8 mouse cellular contexts compared by ENCODE assay signal in the genomic region with DNA sequence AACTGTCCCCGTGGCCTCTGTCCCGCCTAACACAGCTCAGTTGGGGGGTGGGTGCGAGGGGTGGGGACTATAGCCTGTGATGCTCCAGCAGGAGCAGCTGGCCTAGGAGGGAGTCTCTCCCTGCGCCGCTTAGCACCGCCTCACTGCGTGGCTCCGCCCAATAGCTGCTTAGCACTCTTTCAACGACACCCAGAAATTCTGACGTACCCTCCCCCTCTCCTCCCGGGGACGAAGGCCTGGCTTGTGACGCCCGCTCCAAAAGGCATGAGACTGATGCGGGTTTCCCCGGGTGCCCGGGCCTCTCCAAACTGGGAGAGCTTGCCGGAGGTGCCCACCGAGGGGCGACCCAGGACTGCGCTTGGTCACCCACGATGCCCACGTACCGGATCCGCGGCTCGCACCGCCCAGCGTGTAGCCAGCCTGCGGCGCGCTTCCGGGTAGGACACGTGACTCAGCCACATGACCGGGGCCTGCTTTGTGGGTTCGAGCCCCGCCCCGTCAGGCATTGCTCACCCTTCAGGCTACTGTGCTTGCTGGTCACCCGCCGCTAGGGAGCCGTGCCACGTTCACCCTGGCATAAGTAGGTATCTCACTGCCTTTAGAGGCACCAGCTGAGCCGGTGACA. TPM values are rescaled to one million over a fixed set of nuclear protein-coding genes. Genes with fewer than 3 reads are reported as not detected.
A peak's percentile ranks its signal among the peaks of the same experiment; 100 is the strongest.
DNase-seq lines count a peak whose midpoint lies in the region; ATAC-seq and TF ChIP-seq lines count a peak whose summit lies in the region.

A gene (minus strand): TSS at position 448 of the 625 bp plus-strand sequence.

- H3K79me2 ChIP-seq in liver, adult 2 months (ENCODE audit: control insufficient read depth, insufficient read depth, low read length): no peaks in the 10 kb centered on the region
- H3K79me2 ChIP-seq in myocyte (ENCODE audit: control insufficient read depth, insufficient read depth): no peaks in the 10 kb centered on the region

- no peaks in the 10 kb centered on the region for H3K4me1 ChIP-seq in heart, embryonic 11.5 days (ENCODE audit: control insufficient read depth, insufficient read depth, low read length)
- peaks cover 10% of the 10 kb centered on the region for H3K4me1 ChIP-seq in kidney, embryonic 16.5 days (ENCODE audit: insufficient read depth, low read length)
- H3K4me1 ChIP-seq in liver, adult 2 months (ENCODE audit: control insufficient read depth, insufficient read depth, low read length): peaks cover 2% of the 10 kb centered on the region; the same call in 1 of the 2 replicates

- DNase-seq in B cell, adult 2 months: peak; percentile 94
- peak; percentile 97 for DNase-seq in brain, adult 2 months (ENCODE audit: low read depth, low spot score)
- peak; percentile 73 for DNase-seq in liver, adult 2 months (ENCODE audit: extremely low read depth, low read depth, low spot score)
- DNase-seq in splenic B cell, adult 2 months (ENCODE audit: low read depth, low spot score): peak; percentile 90

- H3K4me2 ChIP-seq in heart, embryonic 11.5 days: peak within 1 kb of the TSS; percentile 81
- H3K4me2 ChIP-seq in kidney, embryonic 16.5 days (replicated peaks; ENCODE audit: low read depth, low read length): peak within 1 kb of the TSS; percentile 79
- H3K4me2 ChIP-seq in myocyte (ENCODE audit: low read depth): peak within 1 kb of the TSS; percentile 90

- peak within 1 kb of the TSS; percentile 64 for H3K4me3 ChIP-seq in heart, embryonic 11.5 days (ENCODE audit: low read depth, low read length)
- peak within 1 kb of the TSS; percentile 60 for H3K4me3 ChIP-seq in kidney, embryonic 16.5 days (ENCODE audit: low read length)
- H3K4me3 ChIP-seq in liver, adult 2 months (ENCODE audit: insufficient read depth, low read depth, low read length): peak within 1 kb of the TSS; percentile 67
- peak within 1 kb of the TSS; percentile 31 for H3K4me3 ChIP-seq in myocyte

- 0 out of 2 replicates have a peak, but pooled peaks have one; percentile 27 for TF ChIP-seq POLR2A in liver, adult 2 months (IDR thresholded peaks at IDR 0.05; ENCODE audit: extremely low read depth, insufficient read depth, low read length)
- peak; percentile 83 for TF ChIP-seq POLR2A in myocyte (IDR thresholded peaks at IDR 0.05; ENCODE audit: insufficient read length, low read depth)

- peak within 1 kb of the TSS; percentile 78 for H3K9ac ChIP-seq in heart, embryonic 11.5 days (ENCODE audit: low read depth, low read length)
- H3K9ac ChIP-seq in kidney, embryonic 16.5 days (replicated peaks; ENCODE audit: low read length): peak within 1 kb of the TSS; percentile 69
- H3K9ac ChIP-seq in liver, adult 2 months (ENCODE audit: low read depth, low read length): peak within 1 kb of the TSS; percentile 75

- peak; percentile 90 for ATAC-seq in erythroblast, adult 5-6 weeks (replicated peaks; ENCODE audit: low FRiP score, poor library complexity, severe bottlenecking)
- peak; percentile 92 for ATAC-seq in heart, embryonic 11.5 days (replicated peaks; ENCODE audit: insufficient number of reproducible peaks, low FRiP score, low TSS enrichment)
- ATAC-seq in kidney, embryonic 16.5 days (ENCODE audit: low FRiP score, low TSS enrichment): peak; percentile 98

- H3ac ChIP-seq in myocyte (ENCODE audit: control insufficient read depth, insufficient read length): peak within 1 kb of the TSS; percentile 8

- H3K27ac ChIP-seq in heart, embryonic 11.5 days (ENCODE audit: low read depth, low read length): peak within 1 kb of the TSS; percentile 63
- H3K27ac ChIP-seq in kidney, embryonic 16.5 days (ENCODE audit: low read length): peak within 1 kb of the TSS; percentile 72
- peak within 1 kb of the TSS; percentile 51; the same call in 1 of the 2 replicates for H3K27ac ChIP-seq in liver, adult 2 months (replicated peaks; ENCODE audit: insufficient read depth, low read depth, low read length)

- H3K36me3 ChIP-seq in heart, embryonic 11.5 days (ENCODE audit: control insufficient read depth, insufficient read depth, low read length): no peaks in the 10 kb centered on the region
- H3K36me3 ChIP-seq in kidney, embryonic 16.5 days (ENCODE audit: insufficient read depth, low read length): no peaks in the 10 kb centered on the region
- no peaks in the 10 kb centered on the region for H3K36me3 ChIP-seq in liver, adult 2 months (ENCODE audit: control insufficient read depth, insufficient read depth, low read length)
- H3K36me3 ChIP-seq in myocyte (ENCODE audit: control insufficient read depth, insufficient read depth): no peaks in the 10 kb centered on the region
- H3K36me3 ChIP-seq in splenic B cell, adult 2 months (ENCODE audit: control insufficient read depth, insufficient read depth, low read length, poor library complexity, severe bottlenecking): no peaks in the 10 kb centered on the region

- no peaks in the 10 kb centered on the region for H3K9me3 ChIP-seq in heart, embryonic 11.5 days (replicated peaks; ENCODE audit: control insufficient read depth, low read length)
- H3K9me3 ChIP-seq in kidney, embryonic 16.5 days (ENCODE audit: low read length): no peaks in the 10 kb centered on the region

- peaks cover 2% of the 10 kb centered on the region; the same call in 1 of the 2 replicates for H3K27me3 ChIP-seq in heart, embryonic 11.5 days (ENCODE audit: control insufficient read depth, insufficient read depth, low read length)
- no peaks in the 10 kb centered on the region for H3K27me3 ChIP-seq in kidney, embryonic 16.5 days (ENCODE audit: insufficient read depth, low read length)
- H3K27me3 ChIP-seq in liver, adult 2 months (ENCODE audit: control insufficient read depth, insufficient read depth, low read length): no peaks in the 10 kb centered on the region
- no peaks in the 10 kb centered on the region for H3K27me3 ChIP-seq in myocyte (ENCODE audit: control insufficient read depth, insufficient read depth, insufficient read length)
- no peaks in the 10 kb centered on the region for H3K27me3 ChIP-seq in splenic B cell, adult 2 months (ENCODE audit: control insufficient read depth, insufficient read depth, low read length, poor library complexity, severe bottlenecking)

- under 1% methylated on average over 43 of the region's 43 CpGs for WGBS in heart, embryonic 11.5 days (ENCODE audit: insufficient replicate concordance)
- WGBS in kidney, embryonic 16.5 days: under 1% methylated on average over 43 of the region's 43 CpGs
- 1% methylated on average over 43 of the region's 43 CpGs for WGBS in liver, adult 2 months

- peak; percentile 18; the same call in 1 of the 2 replicates for TF ChIP-seq CTCF in liver, adult 2 months (IDR thresholded peaks at IDR 0.05; ENCODE audit: low read depth, low read length)

TF ChIP-seq in myocyte, 11 proteins besides CTCF, POLR2A, EP300 and RAD21:
- TF ChIP-seq TCF12 (IDR thresholded peaks at IDR 0.05; ENCODE audit: insufficient read depth, poor library complexity, severe bottlenecking): no peak
- TF ChIP-seq USF1 (IDR thresholded peaks at IDR 0.05; ENCODE audit: low read depth): peak; percentile 95
- no peak for TF ChIP-seq REST (IDR thresholded peaks at IDR 0.05; ENCODE audit: insufficient read depth, insufficient read length)
- TF ChIP-seq MYOG (IDR thresholded peaks at IDR 0.05; ENCODE audit: control insufficient read depth in 1 of 3, insufficient read depth in 1 of 3, insufficient read length in 2 of 3, low read depth in 2 of 3): peak in 1 of 3 experiments; percentile 38
- TF ChIP-seq CEBPB (IDR thresholded peaks at IDR 0.05; ENCODE audit: insufficient read depth, poor library complexity, severe bottlenecking): no peak
- TF ChIP-seq POLR2AphosphoS2 (IDR thresholded peaks at IDR 0.05; ENCODE audit: insufficient read length, low read depth): peak; percentile 86
- TF ChIP-seq E2F4 (IDR thresholded peaks at IDR 0.05; ENCODE audit: insufficient read depth): no peak
- no peak for TF ChIP-seq SRF (IDR thresholded peaks at IDR 0.05; ENCODE audit: control insufficient read depth, insufficient read length, low read depth)
- TF ChIP-seq MYOD1 (IDR thresholded peaks at IDR 0.05; ENCODE audit: control insufficient read depth in 1 of 3, insufficient read length in 2 of 3, low read depth in 2 of 3): peak in 1 of 3 experiments; percentile 43
- TF ChIP-seq MAX (IDR thresholded peaks at IDR 0.05; ENCODE audit: low read depth): no peak
- no peak for TF ChIP-seq TCF3 (IDR thresholded peaks at IDR 0.05; ENCODE audit: insufficient read length, low read depth)

RNA-seq across cellular contexts. Expression of the gene that starts here (rescaled TPM):
- 1.2 and 4.8 TPM in 2 replicates for total RNA-seq in erythroblast, adult 5-6 weeks (2015; ENCODE audit: low replicate concordance)
- 2.8 and 19.8 TPM in 2 replicates for total RNA-seq in erythroblast, adult 5-6 weeks (2017; ENCODE audit: low replicate concordance)
- 8.1 and 8.2 TPM in 2 replicates for polyA plus RNA-seq in heart, embryonic 11.5 days (2014; fragmentation: Nextera tagmentation; extraction: Ambion mirVana)
- 16.8 and 16.9 TPM in 2 replicates for polyA plus RNA-seq in kidney, embryonic 16.5 days (2015; fragmentation: Nextera tagmentation; extraction: Ambion mirVana)
- total RNA-seq in liver, adult 2 months (2014; rRNA removed): 3.1 and 3.8 TPM in 2 replicates
- 9.4 and 14.3 TPM in 2 replicates for polyA plus RNA-seq in liver, adult 2 months (2012; rRNA removed)
- polyA plus RNA-seq in myocyte (2012; fragmentation: generic; extraction: Trizol): 9.5 TPM

Comparison
In these comparisons a context has a peak if more than half of its experiments do, and no peak if none do; other contexts are left out.
1. Peak in every context shown above with its lines: DNase-seq, ATAC-seq, H3K4me3 ChIP-seq and H3K27ac ChIP-seq.